Mouse (Mus musculus) liver, postnatal 0 days (tissue): ENCODE measurements around the gene Prl2a1. TPM values are rescaled to one million over a fixed set of nuclear protein-coding genes. Genes with fewer than 3 reads are reported as not detected.
"Not testable (repeated sequence)": the region's sequence is repeated elsewhere in the genome, so short reads cannot be mapped to it uniquely, and the experiment has no call there.

Experiments
- ATAC-seq: fragments of 200-750 bp; cut with Nextera tagmentation; 2 replicates; pipeline ENCODE4 v1.8.0; 2017; ENCODE audit warnings: mild to moderate bottlenecking, moderate library complexity
- DNase-seq: peaks from one replicate; pipeline ENCODE4 v3.0.0-alpha.2; 2016
- H3K27ac ChIP-seq: fragments of 300-500 bp; sonication (generic); 2 replicates; pipeline ENCODE4 v1.5.1; 2014; ENCODE audit warnings: antibody characterized with exemption, moderate library complexity, mild to moderate bottlenecking, low read depth
- H3K27me3 ChIP-seq: fragments of 300-500 bp; sonication (generic); 2 replicates; pipeline ENCODE4 v1.6.1; 2014; ENCODE audit warnings: low read length, control low read depth, mixed read lengths; ENCODE audit not compliant: insufficient read depth
- H3K36me3 ChIP-seq: fragments of 300-500 bp; sonication (generic); replicated peaks from 2 replicates; pipeline ENCODE4 v1.6.1; 2014; ENCODE audit warnings: mild to moderate bottlenecking, control low read depth, low read length, moderate library complexity, mixed read lengths; ENCODE audit not compliant: insufficient read depth
- H3K4me1 ChIP-seq: fragments of 300-500 bp; sonication (generic); 2 replicates; pipeline ENCODE4 v1.6.1; 2014; ENCODE audit warnings: antibody characterized with exemption, mild to moderate bottlenecking, control low read depth; ENCODE audit not compliant: insufficient read depth
- H3K4me2 ChIP-seq: fragments of 300-500 bp; sonication (generic); 2 replicates; pipeline ENCODE4 v1.6.1; 2014; ENCODE audit warnings: low read depth, mild to moderate bottlenecking, low read length, moderate library complexity, mixed read lengths
- H3K4me3 ChIP-seq: fragments of 300-500 bp; sonication (generic); 2 replicates; pipeline ENCODE4 v1.5.1; 2014; ENCODE audit warnings: low read depth, low read length
- H3K9ac ChIP-seq: fragments of 300-500 bp; sonication (generic); replicated peaks from 2 replicates; pipeline ENCODE4 v1.6.1; 2014; ENCODE audit warnings: mild to moderate bottlenecking, moderate library complexity
- H3K9me3 ChIP-seq: fragments of 300-500 bp; sonication (generic); 2 replicates; pipeline ENCODE4 v1.6.1; 2016; ENCODE audit warnings: mild to moderate bottlenecking, control low read depth, low read length, mixed read lengths
- CTCF ChIP-seq: sonication (generic); IDR thresholded peaks from 2 replicates; pipeline ENCODE4 v1.5.1; 2016; ENCODE audit warnings: antibody characterized with exemption, low read depth
- EP300 ChIP-seq: IDR thresholded peaks from 2 replicates; pipeline ENCODE4 v1.6.1; 2016; ENCODE audit warnings: antibody characterized with exemption, low read depth, mild to moderate bottlenecking
- WGBS: fragments of 180-500 bp; shearing (Covaris S2); extraction: QIAGEN DNeasy Blood & Tissue Kit; methylation state at CpG from one replicate; pipeline ENCODE4 v1.1.7; 2014; ENCODE audit not compliant: insufficient replicate concordance; 5-methylcytosine and 5-hydroxymethylcytosine counted together
- polyA plus RNA-seq: library from polyadenylated mRNA; unstranded; fragments of >200 nt; fragmentation: Nextera tagmentation; extraction: Ambion mirVana; gene quantifications from 2 replicates; pipeline ENCODE4 v1.2.1, GENCODE M21; 2015

Gene Prl2a1
- not detected in 2 replicates for polyA plus RNA-seq

DNA sequence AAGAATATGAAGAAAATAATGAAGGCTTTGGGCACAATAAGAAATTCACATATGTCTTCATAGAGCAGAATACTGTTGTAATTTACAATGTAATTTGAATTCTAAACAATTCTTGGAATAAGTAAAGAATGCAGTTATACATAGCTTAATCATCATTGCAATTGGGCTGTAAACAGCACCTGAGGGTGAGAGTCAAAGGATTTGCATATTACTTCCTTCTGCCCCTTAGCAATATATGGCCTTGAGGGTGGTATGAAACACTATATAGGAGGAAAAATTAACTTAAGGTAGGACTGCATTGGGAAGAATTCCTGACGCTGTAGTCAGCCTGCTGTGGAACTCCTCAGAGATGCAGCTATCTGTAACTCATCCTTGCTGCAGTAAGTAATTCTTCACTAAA, at the start of gene Prl2a1:
Gene Prl2a1 (plus strand): TSS at position 301 of the 400 bp plus-strand sequence.
- Histone ChIP-seq H3K36me3 (no peaks in the 10 kb centered on the region), H3K4me1 (no peaks in the 10 kb centered on the region), H3K9me3 (no peaks in the 10 kb centered on the region), H3K4me3 (no peak within 1 kb of the TSS), H3K27ac (no peak within 1 kb of the TSS), H3K27me3 (no peaks in the 10 kb centered on the region), H3K9ac (no peak within 1 kb of the TSS), H3K4me2 (no peak within 1 kb of the TSS)
- DNase-seq (no peak), ATAC-seq (no peak)
- WGBS: 75% methylated on average over 1 of the region's 1 CpGs
- TF ChIP-seq EP300: no peak

DNA sequence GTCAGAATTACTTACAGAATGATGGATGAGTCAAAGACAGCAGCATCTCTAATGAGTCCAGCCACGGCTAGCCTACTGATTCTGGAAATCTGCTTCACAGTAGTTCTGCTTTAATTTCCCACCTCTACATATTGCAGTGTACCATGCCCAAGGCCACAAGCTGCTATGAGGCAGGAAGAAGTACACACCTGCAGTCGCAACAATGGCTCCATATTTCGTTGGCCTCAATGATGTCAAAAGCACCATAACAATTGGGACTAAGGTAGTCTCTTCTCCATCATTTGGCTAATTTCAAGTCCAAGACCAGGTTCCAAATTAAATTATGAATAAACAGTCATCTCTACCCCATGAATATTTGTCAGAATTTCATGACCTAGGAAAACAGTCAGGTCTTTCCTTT, 20.8 kb upstream of the Prl2a1 start, which contains the start of gene Prl7c1:
Gene Prl7c1 (minus strand): TSS at position 101 of the 400 bp plus-strand sequence.
- 80% methylated on average over 2 of the region's 3 CpGs for WGBS
- not testable (repeated sequence) for H3K9me3 ChIP-seq, H3K36me3 ChIP-seq, ATAC-seq, H3K4me3 ChIP-seq, H3K9ac ChIP-seq, H3K27me3 ChIP-seq, DNase-seq, H3K4me1 ChIP-seq, H3K27ac ChIP-seq, H3K4me2 ChIP-seq

DNA sequence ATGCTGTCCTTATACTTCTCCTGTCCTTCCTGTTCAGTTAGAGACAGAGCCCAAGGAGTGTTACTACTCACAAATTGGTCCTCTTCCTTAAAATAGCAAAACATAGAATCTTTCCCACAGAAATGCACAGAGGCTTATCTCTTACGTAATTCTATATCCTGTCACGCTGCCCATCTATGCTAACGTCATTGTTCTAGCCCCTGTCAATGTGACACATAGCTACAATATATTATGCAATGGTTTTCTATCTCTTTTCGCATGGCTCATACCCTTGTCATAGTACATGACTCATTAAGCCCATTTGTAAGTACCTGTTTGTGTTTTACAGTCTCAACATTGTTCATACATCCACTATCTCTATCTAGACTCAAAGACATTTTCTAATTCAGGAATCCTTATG, 2.2 kb upstream of the Prl2a1 start:
- Histone ChIP-seq H3K27me3 (no peaks in the 10 kb centered on the region), H3K27ac (no peak overlapping the region), H3K4me1 (no peaks in the 10 kb centered on the region), H3K4me2 (no peak overlapping the region), H3K4me3 (no peak overlapping the region), H3K36me3 (no peaks in the 10 kb centered on the region), H3K9me3 (no peaks in the 10 kb centered on the region), H3K9ac (no peak overlapping the region)
- ATAC-seq (no peak), DNase-seq (no peak)
- 43% methylated on average over 4 of the region's 4 CpGs for WGBS
- TF ChIP-seq CTCF (no peak), EP300 (no peak)

DNA sequence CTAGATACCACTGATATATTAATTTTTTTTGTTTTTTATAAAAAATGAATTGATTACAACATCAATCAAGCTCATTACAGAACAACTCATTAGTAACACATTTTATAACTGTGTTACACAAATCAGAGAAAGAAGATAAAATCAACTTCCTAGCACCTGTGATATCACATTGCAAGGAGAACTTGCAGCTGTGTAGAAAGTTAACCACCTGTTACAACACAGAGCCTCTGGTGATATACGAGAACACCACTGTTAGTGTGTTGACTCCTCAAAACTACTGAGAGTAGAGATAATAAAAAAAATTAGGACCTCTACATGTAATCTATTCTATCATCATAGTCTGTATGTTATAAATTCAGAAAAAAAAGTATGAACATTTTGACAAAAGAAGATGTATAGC, 1.3 kb downstream of the Prl2a1 start:
- no peak for ATAC-seq
- Histone ChIP-seq H3K4me2 (no peak overlapping the region), H3K4me3 (no peak overlapping the region), H3K27ac (no peak overlapping the region), H3K27me3 (no peaks in the 10 kb centered on the region), H3K4me1 (no peaks in the 10 kb centered on the region), H3K36me3 (no peaks in the 10 kb centered on the region), H3K9me3 (no peaks in the 10 kb centered on the region), H3K9ac (no peak overlapping the region)
- DNase-seq: no peak
- TF ChIP-seq CTCF (no peak), EP300 (no peak)
- 74% methylated on average over 1 of the region's 1 CpGs for WGBS

DNA sequence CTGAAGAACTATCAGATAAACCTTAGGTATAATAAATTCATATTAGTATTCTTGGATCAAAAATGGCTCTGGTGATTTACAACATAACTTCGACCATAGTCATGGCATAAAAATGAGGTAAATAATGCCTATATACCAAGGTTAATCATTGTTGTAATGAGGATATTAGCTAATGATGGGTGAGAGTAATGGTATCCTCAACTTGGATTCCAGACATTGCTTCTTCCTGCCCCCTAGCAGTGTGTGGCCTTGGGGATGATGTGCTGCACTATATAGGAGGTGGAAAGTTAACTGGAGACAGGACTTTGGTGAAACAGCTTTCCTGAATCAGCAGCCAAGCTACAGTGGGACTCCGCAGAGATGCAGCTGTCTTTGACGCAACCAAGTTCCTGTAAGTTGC, 47.6 kb downstream of the Prl2a1 start, which contains the start of gene Prl2c1:
Gene Prl2c1 (plus strand): TSS at position 301 of the 400 bp plus-strand sequence.
- H3K27ac ChIP-seq: no peak within 1 kb of the TSS
- ATAC-seq: no peak
- no peaks in the 10 kb centered on the region for H3K27me3 ChIP-seq
- no peak within 1 kb of the TSS for H3K9ac ChIP-seq
- H3K9me3 ChIP-seq: no peaks in the 10 kb centered on the region
- WGBS: 81% methylated on average over 3 of the region's 3 CpGs
- no peak within 1 kb of the TSS for H3K4me2 ChIP-seq
- H3K4me1 ChIP-seq: no peaks in the 10 kb centered on the region
- H3K36me3 ChIP-seq: no peaks in the 10 kb centered on the region
- DNase-seq: no peak
- no peak within 1 kb of the TSS for H3K4me3 ChIP-seq
- TF ChIP-seq EP300 (no peak), CTCF (no peak)

Other genes starting within 250 kb of the Prl2a1 start
- gene Prl8a9, start 237.0 kb upstream of the Prl2a1 start, polyA plus RNA-seq: not detected in 2 replicates
- not detected in 2 replicates for gene Prl8a1, start 219.5 kb upstream of the Prl2a1 start, polyA plus RNA-seq
- not detected in 2 replicates for gene Prl7b1, start 191.1 kb upstream of the Prl2a1 start, polyA plus RNA-seq
- not detected in 2 replicates for gene Prl7a1, start 159.2 kb upstream of the Prl2a1 start, polyA plus RNA-seq
- gene Prl7a2, start 133.6 kb upstream of the Prl2a1 start, polyA plus RNA-seq: not detected in 2 replicates
- not detected in 2 replicates for gene Prl7d1, start 84.9 kb upstream of the Prl2a1 start, polyA plus RNA-seq
- gene Prl7c1, start 20.9 kb upstream of the Prl2a1 start, polyA plus RNA-seq: not detected in 2 replicates
- not detected in 2 replicates for gene Prl2c1, start 47.7 kb downstream of the Prl2a1 start, polyA plus RNA-seq
- gene Prl4a1, start 214.6 kb downstream of the Prl2a1 start, polyA plus RNA-seq: not detected in 2 replicates